Mouse (Mus musculus): ENCODE measurements at regions not wholly inside any gene's neighbourhood (a gene's known extent, or its start where the extent isn't known, plus 50 kb on each side); places are given as distances from the start of the nearest gene placed in this dataset.
A peak's percentile ranks its signal among the peaks of the same experiment; 100 is the strongest.

DNA sequence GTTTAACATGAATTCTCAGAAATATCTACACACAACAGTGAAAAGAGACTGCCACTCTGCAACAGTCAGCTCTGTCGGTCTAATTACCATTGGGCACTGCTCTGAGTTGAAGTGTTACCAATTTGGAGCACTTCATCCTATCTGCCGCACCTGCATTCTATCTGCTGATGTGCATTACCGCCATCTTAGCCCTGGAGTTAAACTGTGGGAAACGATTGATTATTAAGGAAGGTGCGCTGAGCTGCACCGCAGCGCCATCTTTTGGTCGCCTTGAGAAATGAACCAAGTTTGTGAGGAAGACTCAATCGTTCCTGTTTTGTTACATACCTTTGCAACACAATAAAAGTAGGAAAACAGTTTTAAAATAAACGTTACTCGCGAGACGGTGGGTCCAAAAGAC is 110.5 kb downstream of the Rergl start:
- H3K9me3 ChIP-seq (replicated peaks): no peaks in the 10 kb centered on the region
- 4% methylated on average over 13 of the region's 13 CpGs for WGBS
- H3K27me3 ChIP-seq: no peaks in the 10 kb centered on the region
- H3K9ac ChIP-seq: no peak overlapping the region
- H3K4me2 ChIP-seq (replicated peaks): 0 out of 2 replicates have a peak overlapping the region, but pooled peaks have one; percentile 26
- ATAC-seq (ENCODE audit: low FRiP score): 0 out of 2 replicates have a peak, but pooled peaks have one; percentile 40
- no peaks in the 10 kb centered on the region for H3K4me1 ChIP-seq
- no peaks in the 10 kb centered on the region for H3K36me3 ChIP-seq
- no peak overlapping the region for H3K27ac ChIP-seq
- H3K4me3 ChIP-seq: no peak overlapping the region

DNA sequence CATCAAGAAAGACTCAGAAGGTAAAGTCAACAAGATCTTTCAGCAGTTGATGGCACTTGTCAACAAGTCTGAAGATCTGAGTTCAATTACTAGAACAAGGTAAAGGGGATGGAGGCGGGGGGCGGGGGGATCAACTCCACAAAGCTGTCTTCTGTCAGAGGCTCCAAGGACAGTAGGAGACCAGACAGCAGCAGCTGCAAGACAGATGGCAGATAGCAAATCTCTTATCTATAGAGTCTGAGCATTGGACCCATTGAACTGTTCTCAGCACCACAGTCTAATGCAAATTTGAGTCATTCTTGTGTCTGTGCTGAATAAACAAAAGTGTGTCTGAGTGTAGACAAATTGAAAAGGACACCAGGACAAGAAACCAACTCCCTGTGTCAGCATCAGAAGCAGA is 150.8 kb downstream of the Rergl start:
- no peaks in the 10 kb centered on the region for H3K36me3 ChIP-seq
- 85% methylated on average over 2 of the region's 2 CpGs for WGBS
- no peak overlapping the region for H3K4me3 ChIP-seq

DNA sequence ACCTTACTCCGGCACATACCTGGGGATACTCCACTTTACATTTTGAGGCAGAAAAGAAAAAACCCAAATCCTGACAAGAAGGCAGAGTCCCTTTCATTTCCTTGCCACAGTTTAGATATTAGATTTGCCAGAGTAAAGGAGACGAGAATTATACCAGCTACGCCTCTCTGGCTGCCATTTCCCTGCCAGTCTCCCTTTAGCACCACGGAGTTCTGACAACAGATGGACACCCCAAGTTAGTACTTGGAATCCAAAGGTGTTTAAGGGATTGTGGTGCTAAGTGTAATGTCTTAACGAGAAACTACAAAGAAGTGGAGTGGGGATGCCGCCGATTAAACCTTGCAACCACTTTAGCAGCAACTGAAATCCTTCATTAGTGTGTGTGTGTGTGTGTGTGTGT is 176.6 kb downstream of the Rergl start:
- no peak for ATAC-seq (ENCODE audit: low FRiP score)
- Histone ChIP-seq H3K4me3 (no peak overlapping the region), H3K36me3 (no peaks in the 10 kb centered on the region), H3K9ac (no peak overlapping the region), H3K4me1 (0 out of 2 replicates have a peak, but pooled peaks cover 2% of the 10 kb centered on the region), H3K27me3 (no peaks in the 10 kb centered on the region), H3K9me3 (replicated peaks) (no peaks in the 10 kb centered on the region), H3K4me2 (replicated peaks) (no peak overlapping the region), H3K27ac (no peak overlapping the region)
- WGBS: 92% methylated on average over 7 of the region's 7 CpGs

More for the DNA sequence above, 150.8 kb downstream of the Rergl start:
- Histone ChIP-seq H3K9ac (no peak overlapping the region), H3K9me3 (replicated peaks) (no peaks in the 10 kb centered on the region), H3K4me2 (replicated peaks) (no peak overlapping the region), H3K27me3 (no peaks in the 10 kb centered on the region), H3K4me1 (no peaks in the 10 kb centered on the region), H3K27ac (no peak overlapping the region)
- no peak for ATAC-seq (ENCODE audit: low FRiP score)

DNA sequence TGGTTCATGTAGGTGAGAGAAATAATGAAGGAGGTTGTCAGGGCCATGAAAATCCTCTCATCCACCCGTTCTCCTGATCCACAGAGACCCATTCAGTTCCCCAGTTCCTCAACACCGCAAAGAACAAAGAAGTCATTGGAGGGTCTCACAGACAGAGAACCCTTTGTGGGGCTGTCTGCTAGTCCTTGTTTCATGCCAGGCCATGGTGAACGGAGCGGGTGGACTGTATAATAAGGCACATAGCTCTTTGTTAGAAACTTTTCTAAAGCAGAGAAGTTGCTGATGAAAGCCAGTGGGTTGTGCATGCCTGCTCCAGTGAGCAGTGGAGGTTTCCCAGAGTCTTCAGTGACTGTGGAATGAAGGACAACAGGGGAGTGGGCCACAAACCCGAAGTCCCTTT is 194.1 kb downstream of the Rergl start:
- 18% methylated on average over 5 of the region's 5 CpGs for WGBS
- no peak overlapping the region for H3K4me2 ChIP-seq (replicated peaks)
- ATAC-seq (ENCODE audit: low FRiP score): peak; percentile 87

GRCm38 (mm10) chr6:139304306-139304705 is 197.5 kb downstream of the Rergl start:
- no peaks in the 10 kb centered on the region for H3K9me3 ChIP-seq (replicated peaks)
- no peak overlapping the region for H3K27ac ChIP-seq
- no peaks in the 10 kb centered on the region for H3K36me3 ChIP-seq
- no peaks in the 10 kb centered on the region for H3K4me1 ChIP-seq
- ATAC-seq (ENCODE audit: low FRiP score): no peak
- no peak overlapping the region for H3K4me2 ChIP-seq (replicated peaks)
- no peaks in the 10 kb centered on the region for H3K27me3 ChIP-seq
- H3K4me3 ChIP-seq: no peak overlapping the region
- WGBS: 78% methylated on average over 2 of the region's 2 CpGs
- H3K9ac ChIP-seq: no peak overlapping the region

More for the DNA sequence above, 194.1 kb downstream of the Rergl start:
- Histone ChIP-seq H3K4me1 (no peaks in the 10 kb centered on the region), H3K4me3 (no peak overlapping the region), H3K27ac (0 out of 2 replicates have a peak overlapping the region, but pooled peaks have one; percentile 40), H3K36me3 (no peaks in the 10 kb centered on the region), H3K9me3 (replicated peaks) (no peaks in the 10 kb centered on the region), H3K9ac (no peak overlapping the region), H3K27me3 (no peaks in the 10 kb centered on the region)

DNA sequence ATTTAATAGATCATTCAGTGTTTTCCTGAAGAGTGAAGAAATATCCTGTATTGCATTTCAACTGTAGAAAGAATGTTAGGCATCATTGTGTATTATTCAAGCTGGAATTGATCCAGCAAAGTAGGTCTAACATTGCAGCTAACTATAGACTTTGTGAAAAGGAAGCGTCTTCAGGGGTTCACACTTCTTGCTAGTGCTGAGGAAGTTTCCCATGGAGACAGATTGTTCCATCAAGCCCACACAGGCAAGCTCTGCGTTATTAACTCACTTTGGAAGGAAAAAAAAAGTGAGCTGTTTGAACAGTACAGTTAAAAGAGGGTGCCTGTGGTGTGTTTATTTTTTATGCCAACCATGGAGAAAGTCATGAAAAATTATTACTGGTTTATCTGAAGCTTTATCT is 206.1 kb downstream of the Rergl start:
- Histone ChIP-seq H3K9me3 (replicated peaks) (no peaks in the 10 kb centered on the region), H3K9ac (no peak overlapping the region), H3K27ac (no peak overlapping the region), H3K4me2 (replicated peaks) (no peak overlapping the region), H3K27me3 (no peaks in the 10 kb centered on the region), H3K4me1 (no peaks in the 10 kb centered on the region), H3K36me3 (no peaks in the 10 kb centered on the region), H3K4me3 (no peak overlapping the region)
- ATAC-seq (ENCODE audit: low FRiP score): no peak
- whole genome bisulfite sequencing: 68% methylated on average over 2 of the region's 2 CpGs

- Histone ChIP-seq H3K27me3 (no peaks in the 10 kb centered on the region), H3K4me1 (no peaks in the 10 kb centered on the region), H3K9ac (no peak overlapping the region), H3K27ac (no peak overlapping the region), H3K4me2 (replicated peaks) (no peak overlapping the region), H3K4me3 (no peak overlapping the region), H3K36me3 (no peaks in the 10 kb centered on the region), H3K9me3 (replicated peaks) (no peaks in the 10 kb centered on the region)
- no peak for ATAC-seq (ENCODE audit: low FRiP score)
- 80% methylated on average over 4 of the region's 4 CpGs for WGBS
These were observed 222.7 kb downstream of the Rergl start for GRCm38 (mm10) chr6:139279093-139279492.

GRCm38 (mm10) chr6:139275512-139275911 is 226.3 kb downstream of the Rergl start:
- H3K36me3 ChIP-seq: no peaks in the 10 kb centered on the region
- 64% methylated on average over 3 of the region's 3 CpGs for WGBS
- ATAC-seq (ENCODE audit: low FRiP score): no peak
- no peak overlapping the region for H3K9ac ChIP-seq
- H3K27ac ChIP-seq: no peak overlapping the region
- no peak overlapping the region for H3K4me3 ChIP-seq
- no peak overlapping the region for H3K4me2 ChIP-seq (replicated peaks)
- no peaks in the 10 kb centered on the region for H3K9me3 ChIP-seq (replicated peaks)
- H3K27me3 ChIP-seq: no peaks in the 10 kb centered on the region
- no peaks in the 10 kb centered on the region for H3K4me1 ChIP-seq

- no peak for ATAC-seq (ENCODE audit: low FRiP score)
- WGBS: 95% methylated on average over 4 of the region's 4 CpGs
- no peak overlapping the region for H3K4me3 ChIP-seq
These were observed 248.1 kb downstream of the Rergl start for GRCm38 (mm10) chr6:139253704-139254103.

GRCm38 (mm10) chr6:139248920-139249547 is 252.7 kb downstream of the Rergl start:
- peak; percentile 71; the same call in 1 of the 2 replicates for ATAC-seq (ENCODE audit: low FRiP score)
- Histone ChIP-seq H3K4me1 (no peaks in the 10 kb centered on the region), H3K9me3 (replicated peaks) (no peaks in the 10 kb centered on the region), H3K4me3 (no peak overlapping the region), H3K27ac (no peak overlapping the region), H3K36me3 (no peaks in the 10 kb centered on the region), H3K27me3 (no peaks in the 10 kb centered on the region), H3K9ac (no peak overlapping the region), H3K4me2 (replicated peaks) (no peak overlapping the region)
- WGBS: 35% methylated on average over 11 of the region's 11 CpGs

More at GRCm38 (mm10) chr6:139253704-139254103, 248.1 kb downstream of the Rergl start:
- no peaks in the 10 kb centered on the region for H3K9me3 ChIP-seq (replicated peaks)
- no peak overlapping the region for H3K9ac ChIP-seq
- no peaks in the 10 kb centered on the region for H3K4me1 ChIP-seq
- no peak overlapping the region for H3K4me2 ChIP-seq (replicated peaks)
- H3K27me3 ChIP-seq: no peaks in the 10 kb centered on the region
- no peak overlapping the region for H3K27ac ChIP-seq
- H3K36me3 ChIP-seq: no peaks in the 10 kb centered on the region

- ATAC-seq (ENCODE audit: low FRiP score): no peak
- H3K27me3 ChIP-seq: no peaks in the 10 kb centered on the region
- H3K9me3 ChIP-seq (replicated peaks): no peaks in the 10 kb centered on the region
- no peak overlapping the region for H3K4me2 ChIP-seq (replicated peaks)
- no peak overlapping the region for H3K9ac ChIP-seq
- H3K27ac ChIP-seq: no peak overlapping the region
- H3K4me1 ChIP-seq: no peaks in the 10 kb centered on the region
- WGBS: 86% methylated on average over 1 of the region's 1 CpGs
- no peaks in the 10 kb centered on the region for H3K36me3 ChIP-seq
- no peak overlapping the region for H3K4me3 ChIP-seq
These were observed 275.6 kb downstream of the Rergl start for GRCm38 (mm10) chr6:139226127-139226526.

- H3K9ac ChIP-seq: no peak overlapping the region
- WGBS: 75% methylated on average over 3 of the region's 3 CpGs
- no peak overlapping the region for H3K4me3 ChIP-seq
- no peaks in the 10 kb centered on the region for H3K36me3 ChIP-seq
- H3K4me2 ChIP-seq (replicated peaks): no peak overlapping the region
- H3K9me3 ChIP-seq (replicated peaks): no peaks in the 10 kb centered on the region
- H3K4me1 ChIP-seq: no peaks in the 10 kb centered on the region
- H3K27me3 ChIP-seq: no peaks in the 10 kb centered on the region
- ATAC-seq (ENCODE audit: low FRiP score): no peak
- no peak overlapping the region for H3K27ac ChIP-seq
These were observed 287.3 kb downstream of the Rergl start for GRCm38 (mm10) chr6:139214488-139214887.

DNA sequence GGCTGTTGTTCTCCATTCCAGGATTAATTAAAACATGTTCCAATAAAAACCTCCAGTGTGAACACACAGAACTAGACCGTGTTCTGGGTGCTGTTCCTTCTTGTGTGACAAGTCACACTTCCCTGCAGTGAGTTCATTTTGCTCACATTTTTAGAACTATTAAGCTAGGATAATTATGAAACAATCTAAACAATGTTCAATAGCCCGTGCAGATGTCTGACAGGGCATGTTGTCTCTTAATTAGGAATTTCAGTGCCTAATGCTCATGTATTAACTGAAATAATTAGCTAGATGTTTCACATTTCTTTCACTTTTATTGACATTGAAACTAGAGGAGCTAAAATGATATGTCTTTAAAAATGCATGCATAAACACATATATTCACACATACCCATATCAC is 291.5 kb downstream of the Rergl start:
- WGBS: 75% methylated on average over 2 of the region's 2 CpGs
- no peak overlapping the region for H3K4me3 ChIP-seq
- no peak for ATAC-seq (ENCODE audit: low FRiP score)
- no peak overlapping the region for H3K9ac ChIP-seq
- no peaks in the 10 kb centered on the region for H3K4me1 ChIP-seq
- no peaks in the 10 kb centered on the region for H3K36me3 ChIP-seq
- H3K9me3 ChIP-seq (replicated peaks): no peaks in the 10 kb centered on the region
- H3K27me3 ChIP-seq: no peaks in the 10 kb centered on the region
- H3K4me2 ChIP-seq (replicated peaks): no peak overlapping the region
- no peak overlapping the region for H3K27ac ChIP-seq
